Mouse (Mus musculus) small intestine, adult 2 months (tissue): ENCODE measurements at regions not wholly inside any gene's neighbourhood (a gene's known extent, or its start where the extent isn't known, plus 50 kb on each side); places are given as distances from the start of the nearest gene placed in this dataset.

Experiments used
- H3K27ac ChIP-seq: fragments of 200-500 bp; 2 replicates; pipeline ENCODE4 v1.5.1; 2012; ENCODE audit warnings: low read depth, low read length, control low read depth, inconsistent platforms; ENCODE audit not compliant: insufficient read depth
- H3K27me3 ChIP-seq: fragments of 200-500 bp; 2 replicates; pipeline ENCODE4 v1.6.1; 2012; ENCODE audit warnings: mild to moderate bottlenecking, moderate library complexity, low read length, inconsistent platforms; ENCODE audit not compliant: control insufficient read depth, insufficient read depth
- H3K36me3 ChIP-seq: fragments of 200-500 bp; 2 replicates; pipeline ENCODE4 v1.6.1; 2012; ENCODE audit warnings: mild to moderate bottlenecking, low read length, control low read depth, inconsistent platforms; ENCODE audit not compliant: control insufficient read depth, insufficient read depth
- H3K4me1 ChIP-seq: fragments of 200-500 bp; 2 replicates; pipeline ENCODE4 v1.6.1; 2012; ENCODE audit warnings: low read length, inconsistent platforms, mixed read lengths; ENCODE audit not compliant: control insufficient read depth, insufficient read depth, insufficient read length
- H3K4me3 ChIP-seq: fragments of 200-500 bp; 2 replicates; pipeline ENCODE4 v1.5.1; 2012; ENCODE audit warnings: low read depth, mild to moderate bottlenecking, control low read depth, inconsistent platforms, low read length, moderate library complexity
- CTCF ChIP-seq: fragments of 200-500 bp; IDR thresholded peaks from 2 replicates; pipeline ENCODE4 v1.5.1; 2012; ENCODE audit warnings: low read depth, mild to moderate bottlenecking, control low read depth, inconsistent platforms, low read length, moderate library complexity, mixed read lengths; ENCODE audit not compliant: insufficient replicate concordance, insufficient read length; ENCODE audit errors: extremely low read depth
- POLR2A ChIP-seq: fragments of 200-500 bp; IDR thresholded peaks from 2 replicates; pipeline ENCODE4 v1.6.1; 2012; ENCODE audit warnings: low read depth, mild to moderate bottlenecking, control low read depth, inconsistent platforms, low read length, moderate library complexity
- WGBS: fragments of 180-500 bp; shearing (Covaris S2); methylation state at CpG from one replicate; pipeline ENCODE4 v1.1.7; 2018; 5-methylcytosine and 5-hydroxymethylcytosine counted together

DNA sequence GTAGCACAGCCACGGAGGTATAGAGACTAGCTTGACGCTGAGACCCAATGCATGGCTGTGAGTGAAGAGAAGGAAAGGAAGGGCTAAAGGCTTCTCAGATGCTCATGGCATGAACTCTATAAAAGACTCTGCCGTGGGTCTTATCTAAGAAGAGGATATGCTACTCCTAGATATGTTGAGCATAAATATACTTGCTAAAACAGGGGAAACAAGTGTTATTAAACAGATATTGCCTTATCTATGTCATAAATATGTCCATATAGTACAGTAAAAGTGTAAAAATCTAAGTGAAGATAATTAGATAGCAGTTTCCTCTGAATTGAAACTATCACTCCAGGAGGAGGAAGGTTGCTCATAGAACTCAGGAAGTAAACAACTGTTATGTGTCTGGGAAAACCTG is 128.2 kb upstream of the Cep162 start:
- WGBS = 67% methylated on average over 3 of the region's 3 CpGs
- no peaks in the 10 kb centered on the region for H3K4me1 ChIP-seq
- no peak overlapping the region for H3K27ac ChIP-seq
- H3K27me3 ChIP-seq = no peaks in the 10 kb centered on the region
- H3K4me3 ChIP-seq = no peak overlapping the region
- no peak for TF ChIP-seq POLR2A
- no peak for TF ChIP-seq CTCF
- no peaks in the 10 kb centered on the region for H3K36me3 ChIP-seq

DNA sequence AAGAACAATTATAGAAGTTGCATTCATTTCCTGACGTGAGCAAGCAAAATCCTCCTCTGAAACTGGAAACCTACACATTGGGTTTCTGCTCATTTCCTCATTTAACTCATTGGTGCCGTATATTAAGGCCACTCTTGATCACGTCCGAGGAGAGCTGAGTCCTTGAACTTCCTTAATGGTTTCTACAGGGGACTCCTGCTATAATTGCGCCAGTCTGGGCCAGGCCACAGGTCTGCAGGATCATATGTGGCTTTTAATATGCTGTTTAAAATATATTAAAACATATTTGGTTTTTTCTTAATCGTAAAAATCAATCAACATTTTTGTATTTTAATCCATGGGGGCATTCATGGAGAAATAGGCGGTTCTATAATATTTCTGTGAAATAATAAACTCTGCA is 122.6 kb upstream of the Cep162 start:
- TF ChIP-seq CTCF = no peak
- TF ChIP-seq POLR2A = no peak
- Histone ChIP-seq H3K36me3 (no peaks in the 10 kb centered on the region), H3K4me3 (no peak overlapping the region), H3K27me3 (no peaks in the 10 kb centered on the region), H3K4me1 (no peaks in the 10 kb centered on the region), H3K27ac (no peak overlapping the region)
- WGBS = 66% methylated on average over 7 of the region's 7 CpGs

DNA sequence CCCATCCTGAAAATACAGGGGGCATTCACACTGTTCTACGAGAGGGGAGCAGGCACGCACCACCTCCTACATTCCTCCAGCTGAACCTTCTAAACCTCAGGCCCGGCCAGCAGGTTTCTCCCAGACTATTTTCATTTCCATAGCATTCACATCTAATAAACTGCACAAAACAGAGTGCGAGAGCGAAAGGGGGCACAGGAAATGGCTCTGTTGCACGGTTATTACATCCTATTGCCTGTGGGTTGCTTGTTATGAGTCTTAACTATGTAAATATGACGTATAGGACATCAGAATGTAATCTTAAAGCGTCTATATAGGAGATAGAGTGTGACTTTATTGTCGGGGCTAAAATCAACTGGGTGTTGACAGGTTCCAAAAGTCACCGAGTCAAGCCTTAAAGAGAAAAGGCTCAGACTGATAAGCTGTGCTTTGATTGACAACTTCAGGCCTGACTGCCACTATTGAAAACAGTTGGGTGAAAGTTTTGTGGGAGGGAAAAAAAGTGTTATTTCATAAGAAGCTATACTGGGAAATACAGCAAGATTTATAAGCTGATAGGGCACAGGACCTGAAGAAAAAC is 121.5 kb upstream of the Cep162 start:
- H3K27me3 ChIP-seq = no peaks in the 10 kb centered on the region
- TF ChIP-seq CTCF (no peak), POLR2A (no peak)
- WGBS = 42% methylated on average over 10 of the region's 10 CpGs
- H3K36me3 ChIP-seq = no peaks in the 10 kb centered on the region
- no peak overlapping the region for H3K4me3 ChIP-seq
- H3K27ac ChIP-seq = no peak overlapping the region
- H3K4me1 ChIP-seq = no peaks in the 10 kb centered on the region

GRCm38 (mm10) chr9:87372251-87372905 is 117.0 kb upstream of the Cep162 start:
- 73% methylated on average over 4 of the region's 4 CpGs for WGBS
- H3K36me3 ChIP-seq = no peaks in the 10 kb centered on the region
- no peaks in the 10 kb centered on the region for H3K27me3 ChIP-seq
- H3K4me1 ChIP-seq = no peaks in the 10 kb centered on the region
- TF ChIP-seq POLR2A (no peak), CTCF (no peak)
- no peak overlapping the region for H3K27ac ChIP-seq
- H3K4me3 ChIP-seq = no peak overlapping the region

GRCm38 (mm10) chr9:87369059-87369458 is 113.7 kb upstream of the Cep162 start:
- Histone ChIP-seq H3K27ac (no peak overlapping the region), H3K27me3 (no peaks in the 10 kb centered on the region), H3K36me3 (no peaks in the 10 kb centered on the region), H3K4me1 (no peaks in the 10 kb centered on the region), H3K4me3 (no peak overlapping the region)
- no peak for TF ChIP-seq CTCF
- TF ChIP-seq POLR2A = no peak
- WGBS = 59% methylated on average over 4 of the region's 4 CpGs

DNA sequence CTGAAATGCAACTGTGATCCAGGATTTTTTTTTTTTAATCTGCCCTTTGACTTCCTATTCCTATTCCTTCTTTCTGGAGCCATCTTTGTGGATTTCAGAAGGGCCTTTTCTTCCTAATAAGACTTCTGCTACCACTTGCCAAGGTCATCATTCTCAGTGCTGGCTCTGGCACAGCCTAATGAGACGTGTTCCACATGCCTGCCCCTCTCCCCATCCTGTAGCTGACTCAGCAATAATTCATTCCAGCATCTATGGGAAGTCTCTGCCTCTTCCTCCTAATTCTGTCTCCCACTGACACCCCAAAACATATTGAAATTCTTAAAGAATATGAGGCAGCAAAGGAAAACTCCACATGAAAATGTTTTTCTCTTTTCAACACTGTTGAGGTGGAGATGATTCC is 91.7 kb upstream of the Cep162 start:
- no peak overlapping the region for H3K4me3 ChIP-seq
- no peaks in the 10 kb centered on the region for H3K27me3 ChIP-seq
- no peaks in the 10 kb centered on the region for H3K4me1 ChIP-seq
- TF ChIP-seq POLR2A = no peak
- no peak for TF ChIP-seq CTCF
- WGBS = 43% methylated on average over 1 of the region's 1 CpGs
- no peaks in the 10 kb centered on the region for H3K36me3 ChIP-seq
- no peak overlapping the region for H3K27ac ChIP-seq

DNA sequence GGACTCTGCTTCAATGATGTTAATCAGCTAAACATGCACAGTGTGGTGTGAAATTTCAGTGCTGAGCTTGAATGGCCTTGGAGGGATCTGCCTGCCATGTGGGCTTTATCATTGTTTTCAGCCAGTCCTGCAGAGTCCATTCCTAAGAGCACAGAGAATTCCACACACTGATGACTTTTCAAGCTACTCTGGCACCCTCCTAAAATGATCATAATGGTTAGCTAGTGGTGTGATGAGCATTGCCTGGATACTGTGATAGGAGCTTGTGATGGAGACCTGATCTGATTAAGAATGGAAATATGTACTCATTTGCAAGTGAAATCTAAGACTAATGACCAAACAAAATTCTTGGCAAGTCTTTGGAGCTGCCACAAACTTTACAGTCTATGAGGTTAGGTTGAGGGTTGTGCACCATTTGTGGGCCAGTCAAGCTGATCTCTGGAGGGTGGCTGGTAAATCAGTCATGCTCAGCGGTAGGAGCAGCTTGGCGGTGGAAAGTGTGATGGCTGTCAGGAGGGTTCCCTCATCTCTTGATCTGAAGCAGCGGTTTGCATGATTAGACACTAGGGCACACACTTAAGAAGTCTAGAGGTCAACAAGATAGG is 91.0 kb upstream of the Cep162 start:
- no peak overlapping the region for H3K4me3 ChIP-seq
- 73% methylated on average over 3 of the region's 3 CpGs for WGBS

More for the DNA sequence above, 91.0 kb upstream of the Cep162 start:
- no peaks in the 10 kb centered on the region for H3K27me3 ChIP-seq
- no peaks in the 10 kb centered on the region for H3K4me1 ChIP-seq
- H3K27ac ChIP-seq = no peak overlapping the region
- H3K36me3 ChIP-seq = no peaks in the 10 kb centered on the region
- TF ChIP-seq POLR2A (no peak), CTCF (no peak)
